Mouse (Mus musculus): Measurements from ENCODE around the gene Ripor2.

The Ripor2 gene

DNA sequence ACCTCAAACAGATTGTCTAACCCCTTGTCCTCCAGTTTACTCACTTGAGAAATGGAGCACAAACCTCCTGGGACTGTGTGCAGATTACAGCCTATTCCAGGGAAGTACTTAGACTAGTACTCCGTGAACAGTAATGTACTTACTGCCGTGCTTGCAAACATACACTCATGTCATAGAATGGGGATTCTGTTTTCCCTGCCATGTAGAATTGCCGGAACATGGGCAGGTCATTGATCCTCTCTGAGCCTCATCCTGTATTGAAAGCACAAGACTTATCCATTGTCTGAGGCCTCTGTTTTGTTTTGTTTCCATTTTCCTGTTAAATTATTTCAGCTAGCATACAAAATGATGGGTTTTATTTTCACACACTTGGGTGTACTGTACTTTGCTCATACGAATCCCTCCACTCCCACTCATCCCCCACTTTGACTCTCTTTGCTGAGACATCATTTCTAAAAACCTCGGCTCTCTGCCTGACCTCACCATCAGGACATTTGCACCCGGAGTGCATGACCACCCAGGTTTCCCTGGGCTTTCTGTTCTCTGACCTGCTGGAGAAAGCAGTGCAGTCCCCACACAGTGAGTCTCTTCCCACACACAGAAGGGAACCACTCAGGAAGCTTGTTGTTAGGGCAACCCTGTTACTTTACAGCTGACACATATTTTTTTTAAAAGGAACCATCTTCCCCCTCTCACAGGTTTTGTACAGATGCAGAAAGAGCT lies 35.2 kb downstream of the Ripor2 start:
- DNase-seq (ENCODE audit: low spot score in 2 of 2): no peak

DNA sequence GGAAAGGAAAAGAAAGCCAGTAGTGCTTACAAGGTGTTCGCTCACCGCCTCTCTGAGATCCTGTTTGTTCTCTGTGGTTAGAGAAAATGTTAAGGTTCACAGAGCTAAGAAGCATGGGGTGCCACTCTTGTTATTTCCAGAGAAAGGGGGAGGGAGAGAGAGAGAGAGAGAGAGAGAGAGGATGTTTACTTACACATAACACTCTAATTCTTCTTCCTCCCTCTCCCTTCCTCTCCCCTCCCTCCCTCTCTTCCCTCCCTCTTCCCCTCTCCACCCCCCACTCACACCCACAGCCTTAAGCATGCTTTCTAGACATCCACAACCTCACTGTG lies 35.8 kb downstream of the Ripor2 start:
- DNase-seq (ENCODE audit: low spot score in 2 of 2): no peak

DNA sequence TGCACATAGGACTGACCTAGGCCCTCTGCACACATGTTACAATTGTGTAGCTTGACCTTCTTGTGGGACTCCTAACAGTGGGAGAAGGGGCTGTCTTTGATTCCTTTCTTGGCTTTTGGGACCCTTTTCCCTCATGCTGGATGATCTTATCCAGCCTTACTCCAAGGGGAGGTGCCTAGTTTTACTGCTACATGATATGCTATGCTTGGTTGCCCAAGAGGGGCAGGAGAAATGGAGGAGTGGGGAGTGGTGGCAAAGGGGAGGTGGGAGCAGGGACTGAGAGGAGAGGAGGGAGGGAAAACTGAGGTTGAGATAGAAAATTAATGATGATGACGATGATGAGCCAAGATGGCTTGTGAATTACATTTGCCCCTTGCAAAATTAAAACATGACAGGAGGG lies 37.7 kb downstream of the Ripor2 start:
- no peak for DNase-seq (ENCODE audit: low spot score in 2 of 2)

DNA sequence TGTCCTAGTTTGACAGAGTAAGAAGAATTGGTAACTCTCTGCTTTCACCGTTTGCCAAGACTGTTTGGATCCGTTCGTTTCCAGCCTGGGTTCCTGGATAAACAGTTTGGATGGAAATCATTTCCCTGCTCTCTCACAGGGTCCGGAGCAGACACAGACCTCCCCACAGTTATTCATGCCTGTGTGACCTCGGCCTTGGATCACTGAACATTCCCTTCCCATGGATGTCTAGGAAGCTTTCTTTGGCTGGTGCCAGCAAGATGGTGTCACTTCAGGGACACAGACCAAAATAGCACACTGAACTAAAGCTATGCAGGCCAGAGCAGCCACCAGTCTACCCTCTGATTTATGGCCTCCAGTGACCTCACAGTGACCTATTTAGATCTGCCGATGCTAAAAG lies 38.5 kb downstream of the Ripor2 start:
- no peak for DNase-seq (ENCODE audit: low spot score in 2 of 2)

DNA sequence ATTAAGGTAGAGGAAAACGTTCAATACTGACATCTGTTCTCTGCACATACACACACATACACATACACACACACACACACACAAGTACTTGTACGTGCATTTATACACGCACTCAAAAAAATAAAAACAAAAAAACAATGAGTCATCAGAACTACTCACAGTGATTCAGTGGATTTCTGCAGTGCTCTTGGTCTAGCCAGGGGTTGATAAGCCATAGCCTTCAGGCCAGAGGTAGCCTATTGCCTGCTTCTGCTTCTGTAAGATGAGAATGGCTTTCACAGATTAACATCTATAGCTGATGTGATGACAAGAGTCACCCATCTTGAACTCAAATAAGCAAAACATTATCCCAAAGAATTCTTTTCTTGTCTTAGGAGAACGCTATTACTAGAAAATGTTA lies 41.6 kb downstream of the Ripor2 start:
- DNase-seq (ENCODE audit: low spot score in 2 of 2): no peak

DNA sequence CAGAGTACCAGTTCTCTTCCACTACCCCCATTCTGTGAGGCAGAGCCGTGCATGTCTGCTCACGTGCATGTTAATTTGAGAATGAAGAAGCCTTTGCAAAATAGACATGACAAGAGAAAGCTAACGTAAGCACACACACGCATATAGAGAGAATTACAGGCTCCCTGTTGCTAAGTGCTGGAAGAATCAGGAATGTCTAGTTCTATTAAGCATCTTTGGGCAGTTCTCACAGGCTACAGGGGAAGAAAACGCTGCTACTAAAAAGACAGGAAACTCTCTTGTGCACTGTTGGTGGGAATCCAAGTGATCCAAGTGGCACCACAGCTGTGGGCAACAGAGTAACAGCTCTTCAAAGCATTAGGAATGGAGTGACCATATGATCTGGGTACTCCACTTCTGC lies 43.1 kb downstream of the Ripor2 start:
- no peak for DNase-seq (ENCODE audit: low spot score in 2 of 2)

DNA sequence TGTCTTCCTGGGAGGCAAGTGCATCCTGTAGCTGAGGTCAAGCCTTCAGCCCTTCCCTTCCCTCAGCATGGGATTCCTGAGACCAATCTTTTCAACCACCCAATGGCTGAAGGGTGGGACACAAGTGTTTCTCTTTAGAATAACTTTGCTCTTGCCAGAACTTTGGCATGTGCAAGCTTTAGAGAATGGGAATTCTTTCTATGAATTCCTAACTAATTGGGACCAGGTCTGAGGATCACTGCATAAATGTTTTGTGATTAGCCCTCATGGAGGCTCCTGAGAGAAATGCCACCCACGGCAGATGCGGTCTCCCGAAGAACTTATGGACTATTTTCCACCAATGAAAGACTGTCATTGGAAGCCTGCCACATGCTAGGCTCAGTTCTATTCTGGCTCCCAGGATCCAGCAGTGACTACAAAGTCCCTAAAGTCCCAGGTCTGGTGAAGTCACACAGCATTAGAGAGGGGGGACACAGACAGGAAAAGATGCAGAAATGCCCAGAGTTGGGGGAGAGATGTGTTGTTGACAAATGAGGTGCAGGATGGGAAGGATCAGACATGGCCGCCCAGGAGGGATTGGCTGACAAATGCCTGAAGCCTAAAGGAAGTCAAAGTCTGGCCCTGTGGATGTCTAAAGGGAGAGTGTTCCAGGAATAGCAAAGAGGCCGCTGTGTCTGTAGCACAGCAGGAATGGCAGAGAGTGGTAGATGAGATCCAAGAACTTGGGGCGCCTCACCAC lies 44.9 kb downstream of the Ripor2 start:
- DNase-seq (ENCODE audit: low spot score in 2 of 2): no peak

DNA sequence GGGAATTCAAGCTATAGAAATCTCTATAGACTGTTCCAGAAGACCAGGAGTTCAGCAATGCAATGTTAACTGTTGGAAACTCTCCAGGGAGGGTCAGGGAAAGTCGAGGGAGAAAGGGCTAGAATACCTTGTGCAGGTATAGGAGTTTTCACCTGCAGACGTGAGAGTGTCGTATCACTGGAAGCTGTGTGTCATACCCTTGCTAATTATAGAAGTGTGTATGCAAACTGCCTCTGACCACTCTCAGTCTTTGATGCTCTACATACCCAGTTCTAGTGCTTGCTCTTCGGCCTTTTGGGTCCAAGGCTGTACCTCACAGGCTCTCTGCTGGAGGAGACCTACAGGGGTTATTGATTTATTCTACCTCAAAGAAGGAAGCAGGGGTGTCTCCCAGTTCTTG lies 46.2 kb downstream of the Ripor2 start:
- no peak for DNase-seq (ENCODE audit: low spot score in 2 of 2)

DNA sequence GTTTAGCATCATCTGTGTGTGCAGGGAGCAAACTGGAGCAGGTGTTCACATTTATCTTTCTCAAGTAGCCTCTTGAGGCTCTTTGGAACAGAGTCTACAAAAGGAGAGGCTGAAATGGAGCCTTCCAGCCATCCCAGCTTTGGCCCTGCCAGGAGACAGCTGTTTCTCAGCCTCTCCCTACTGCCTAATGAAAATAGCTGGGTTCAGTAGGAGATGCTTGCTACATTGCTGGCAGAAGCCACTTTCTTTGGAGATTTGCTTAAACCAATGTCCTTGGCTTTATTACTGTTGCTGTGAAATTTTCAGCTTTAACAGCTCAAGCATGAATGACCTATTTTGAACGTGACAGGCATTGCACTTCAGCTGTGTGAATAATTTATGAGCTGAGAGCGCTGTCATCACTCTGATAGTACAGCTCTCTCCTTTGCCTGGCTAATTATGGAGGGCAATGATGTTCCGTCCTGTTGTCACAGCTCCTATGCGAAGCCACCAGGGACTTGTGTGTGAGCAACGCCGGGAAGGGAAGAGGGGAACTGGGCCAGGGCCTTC lies 47.2 kb downstream of the Ripor2 start:
- no peak for DNase-seq (ENCODE audit: low spot score in 2 of 2)

DNA sequence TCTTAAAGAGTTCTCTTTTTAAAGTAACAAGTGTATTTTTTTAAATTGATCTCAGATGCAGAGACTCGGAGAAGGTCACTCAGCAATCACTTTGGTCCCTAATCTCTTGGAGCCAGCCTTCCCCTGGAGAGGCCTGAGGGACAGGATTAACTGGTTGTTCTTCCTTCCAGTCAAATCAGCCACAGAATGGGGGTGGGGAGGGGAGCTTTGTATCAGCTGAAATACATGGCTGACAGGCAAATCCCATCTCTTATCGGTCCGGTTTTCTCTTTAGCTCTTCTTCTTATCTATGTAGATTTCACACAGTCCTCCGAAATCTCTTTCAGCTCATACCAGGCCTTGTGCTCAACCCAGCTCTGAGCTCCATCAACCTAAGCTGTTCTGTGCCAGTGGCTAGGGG lies 48.4 kb downstream of the Ripor2 start:
- no peak for DNase-seq (ENCODE audit: low spot score in 2 of 2)

DNA sequence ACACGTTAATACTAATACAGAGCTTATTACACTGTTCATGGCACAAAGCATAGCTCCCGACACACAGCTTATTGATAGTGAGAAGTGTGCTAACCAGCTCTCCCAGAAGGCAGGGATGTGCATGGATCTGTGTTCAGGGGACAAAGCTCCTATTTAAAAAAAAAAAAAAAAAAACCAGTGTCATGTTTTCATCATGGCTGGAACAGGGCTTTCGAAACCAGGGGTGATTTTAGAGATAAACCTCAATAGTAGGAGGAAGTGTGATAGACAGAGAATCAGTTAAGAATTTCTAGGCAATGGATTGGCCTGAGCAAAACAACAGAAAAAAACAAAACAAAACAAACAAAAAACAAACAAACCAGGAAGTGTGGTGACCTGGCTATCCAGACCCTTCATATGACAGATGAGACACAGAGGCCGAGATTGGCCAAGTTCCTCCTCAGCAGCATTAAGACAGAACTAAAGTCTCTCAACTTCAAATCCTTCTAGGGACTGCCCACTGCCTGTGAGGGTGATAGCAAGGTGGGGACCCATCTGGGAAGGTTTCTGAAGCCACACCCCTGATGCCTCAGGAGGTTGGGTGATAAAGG lies 51.1 kb downstream of the Ripor2 start:
- no peak for DNase-seq (ENCODE audit: low spot score in 2 of 2)

DNA sequence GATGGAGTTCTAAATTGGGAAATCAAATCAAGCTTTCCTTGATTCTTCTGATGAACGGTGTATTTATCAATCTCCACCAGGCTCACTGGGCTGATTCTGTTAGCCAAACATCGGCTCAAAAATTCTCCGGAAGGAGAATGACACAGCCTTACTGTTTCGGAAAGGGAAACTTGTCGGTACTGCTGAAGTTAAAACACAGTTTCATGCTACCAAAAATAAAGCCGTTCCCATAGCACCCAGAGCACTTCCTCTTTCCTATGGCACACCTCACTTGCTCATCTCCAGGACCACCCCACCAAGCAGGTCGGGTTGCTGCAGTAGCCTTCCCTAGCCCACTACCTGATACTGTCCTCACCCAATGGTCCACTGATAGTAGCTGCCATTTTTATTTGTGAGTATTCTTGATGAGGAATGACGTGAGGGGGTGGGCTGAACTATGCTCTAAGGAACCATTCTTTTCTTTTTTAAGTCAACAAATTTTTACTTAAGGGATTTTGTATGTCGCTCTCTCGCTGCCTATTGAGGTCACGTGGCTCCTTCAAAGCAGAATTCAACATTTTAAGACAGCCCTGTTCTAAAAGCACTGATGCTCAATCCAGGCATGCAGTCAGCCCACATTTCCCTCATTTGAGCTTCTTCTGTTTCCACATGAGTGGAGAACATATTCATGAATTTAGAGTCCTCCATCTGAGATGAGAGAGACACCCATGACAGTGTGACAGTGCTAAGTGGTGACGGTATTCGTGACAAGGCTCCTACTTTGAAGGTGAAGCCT lies 52.5 kb downstream of the Ripor2 start:
- no peak for DNase-seq (ENCODE audit: low spot score in 2 of 2)

DNA sequence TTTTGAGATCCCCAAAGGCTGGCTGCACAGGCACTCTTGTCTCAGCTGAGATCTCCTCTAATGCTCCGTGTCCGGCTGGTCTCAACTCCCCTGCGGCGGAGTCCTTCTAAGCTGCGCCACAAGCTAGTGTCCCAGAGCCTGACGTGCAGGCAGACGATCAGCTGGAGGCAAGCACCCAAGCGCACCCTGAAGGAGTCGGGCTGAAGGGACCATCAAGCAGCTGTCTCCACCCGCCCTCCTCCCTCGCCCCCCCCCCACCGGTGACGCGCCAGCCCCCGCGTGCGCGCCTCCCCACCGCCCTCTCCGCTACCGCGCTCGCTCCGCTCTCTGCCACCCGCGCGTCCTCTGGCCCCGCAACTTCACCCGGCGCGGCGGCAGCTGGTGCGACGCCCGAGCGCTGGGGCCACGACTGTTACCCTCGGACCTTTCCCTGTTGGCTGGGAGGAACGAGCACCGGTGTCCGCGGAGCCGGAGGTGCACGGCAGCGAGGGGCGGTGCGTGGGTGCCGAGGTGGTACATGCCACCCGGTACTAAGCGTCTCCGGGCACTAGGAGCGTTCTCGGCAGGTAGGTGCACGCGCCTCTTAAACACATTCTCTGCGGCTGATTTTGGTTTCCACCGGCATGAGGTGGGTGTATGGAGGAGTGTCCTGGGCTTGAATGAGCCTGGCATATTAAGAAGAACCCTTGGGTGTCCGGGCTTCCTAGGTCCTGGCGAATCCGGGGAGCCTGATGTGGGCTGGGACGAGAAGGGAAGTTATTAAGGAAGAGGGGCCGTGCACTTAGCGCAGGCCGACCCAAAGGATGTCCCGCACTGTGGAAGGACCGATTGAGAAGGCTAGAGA lies 56.6 kb downstream of the Ripor2 start:
- DNase-seq (ENCODE audit: low spot score in 2 of 2): peak in 1 of 2 experiments; percentile 40

DNA sequence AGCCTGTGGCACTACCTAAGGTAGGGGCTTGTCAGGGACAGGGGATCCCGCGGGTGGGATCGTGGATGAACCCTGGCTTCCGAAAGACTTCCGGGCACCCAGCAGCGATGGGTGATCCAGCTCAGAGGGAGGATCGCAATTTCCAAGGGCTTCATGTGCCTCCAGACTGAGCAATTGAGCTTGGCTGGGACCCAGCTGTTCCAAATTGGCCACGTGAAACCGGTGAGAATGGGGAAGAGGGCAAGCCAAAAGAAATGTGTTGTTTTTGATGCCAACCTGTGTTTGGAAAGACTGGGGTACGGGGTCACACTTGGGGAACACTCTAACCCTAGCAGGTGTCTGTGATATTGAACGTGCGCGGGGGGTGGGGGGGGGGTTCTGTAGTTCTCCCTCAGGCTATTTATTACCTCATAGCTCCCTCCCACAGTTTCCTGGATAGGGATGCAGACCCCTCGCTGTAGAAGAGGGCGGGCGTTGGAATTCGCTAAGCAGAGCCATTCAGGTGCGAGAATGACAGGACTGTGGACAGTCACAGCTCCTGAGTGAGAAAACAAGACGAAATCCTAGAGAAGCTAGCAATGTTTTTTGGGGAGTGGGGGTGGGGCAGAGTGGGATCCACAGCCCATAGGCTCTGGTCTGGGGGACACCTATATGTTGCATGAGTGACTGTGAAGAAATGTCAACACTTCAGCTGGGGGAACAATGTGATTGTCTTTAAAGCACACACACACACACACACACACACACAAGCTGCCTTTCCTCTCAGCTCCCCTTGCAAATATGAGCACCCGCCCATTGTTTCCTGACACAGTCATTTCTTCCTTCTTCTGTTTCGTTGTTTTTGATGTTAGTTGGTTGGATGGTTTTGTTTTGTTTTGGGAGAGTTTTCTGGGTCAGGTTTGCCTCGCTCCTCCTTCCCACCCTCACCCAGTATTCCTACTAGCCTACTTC lies 57.5 kb downstream of the Ripor2 start:
- DNase-seq (ENCODE audit: low spot score in 2 of 2): no peak

DNA sequence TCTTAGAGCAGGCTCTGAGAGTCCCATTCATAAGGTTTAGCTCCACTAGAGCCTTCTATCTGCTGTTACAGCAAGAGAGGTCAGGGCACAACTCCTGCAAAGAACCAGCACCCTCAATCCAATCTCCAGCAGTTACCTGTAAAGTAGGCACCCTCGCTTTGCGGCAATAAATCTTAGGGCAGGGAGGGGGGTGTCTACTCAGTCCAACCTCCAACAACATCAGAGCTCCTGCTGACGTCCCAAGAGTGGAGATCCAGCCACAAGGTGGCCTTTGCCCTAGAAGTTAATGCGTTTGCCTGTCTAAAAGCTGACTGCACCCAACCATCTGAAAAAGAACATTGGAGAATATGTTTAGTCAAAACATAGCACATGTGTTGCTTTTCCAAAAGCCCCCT lies 58.2 kb downstream of the Ripor2 start:
- DNase-seq (ENCODE audit: low spot score in 2 of 2): no peak

DNA sequence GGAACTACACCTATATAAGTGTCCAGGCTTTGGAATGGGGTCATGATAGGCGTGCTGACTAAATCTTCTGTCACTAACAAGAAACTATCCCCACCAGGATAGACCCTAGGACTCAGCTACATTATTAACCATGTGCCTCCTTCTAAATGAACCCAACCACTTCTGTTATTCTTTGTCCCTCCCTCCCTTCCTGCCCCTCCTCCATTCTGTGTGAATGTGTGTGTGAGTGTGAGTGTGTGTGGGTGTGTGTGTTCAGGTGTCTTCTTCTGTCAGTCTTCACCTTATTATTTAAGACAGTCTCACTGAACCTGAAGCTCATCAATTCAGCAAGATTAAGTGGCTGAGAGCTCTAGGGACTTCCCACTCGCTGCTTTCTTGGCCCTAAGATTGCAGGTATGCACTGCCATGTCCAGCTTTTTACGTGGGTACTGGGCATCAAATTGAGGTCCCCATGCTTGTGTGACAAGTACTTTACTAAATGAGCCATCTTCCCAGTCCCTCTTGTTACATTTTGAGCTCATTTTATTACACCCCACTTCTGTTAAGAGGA lies 58.9 kb downstream of the Ripor2 start:
- no peak for DNase-seq (ENCODE audit: low spot score in 2 of 2)

DNA sequence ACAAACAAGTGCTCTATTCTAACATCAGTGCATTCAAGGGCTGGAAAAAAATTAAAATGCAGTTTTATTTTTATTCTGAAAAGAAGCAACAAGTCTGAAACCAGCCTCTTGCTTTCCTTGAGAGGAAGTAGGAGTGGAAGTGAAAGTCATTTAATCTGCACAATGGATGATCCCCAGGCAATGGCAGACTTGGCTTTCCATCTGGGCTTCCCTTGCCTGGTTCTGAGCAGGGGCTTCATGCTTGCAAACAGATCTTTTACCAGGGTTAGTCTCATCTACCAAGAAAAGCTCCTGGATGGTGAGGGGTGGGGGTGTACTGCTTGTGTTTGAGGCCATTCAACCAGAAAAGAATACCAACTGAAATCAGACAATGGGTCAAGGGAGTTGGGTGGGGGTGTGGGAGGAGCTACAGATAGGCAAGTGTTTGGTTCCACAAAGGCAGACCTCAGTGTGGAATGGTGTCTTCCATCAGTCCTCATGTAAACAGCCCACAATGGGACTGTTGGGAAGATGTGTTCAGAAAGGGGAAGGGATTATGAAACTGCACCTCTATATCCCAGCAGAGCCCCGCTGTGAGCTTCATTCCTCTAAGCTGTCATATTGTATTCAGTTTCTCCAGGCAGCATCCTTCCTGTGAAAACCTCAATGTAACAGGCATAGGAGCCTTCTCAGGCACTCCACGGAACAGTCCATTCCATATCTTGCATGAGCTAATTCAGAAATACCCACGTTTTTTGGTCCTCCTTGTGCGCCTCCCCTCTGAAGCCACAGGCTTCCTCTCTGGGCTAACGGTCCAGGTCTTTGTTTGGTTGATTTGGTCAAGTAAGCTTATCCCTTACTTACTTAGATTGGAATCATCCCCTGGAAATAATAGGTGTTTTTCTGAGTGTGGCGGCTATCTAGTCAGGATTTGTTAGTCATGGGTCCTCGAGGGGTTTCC lies 59.8 kb downstream of the Ripor2 start:
- DNase-seq (ENCODE audit: low spot score in 2 of 2): no peak

DNA sequence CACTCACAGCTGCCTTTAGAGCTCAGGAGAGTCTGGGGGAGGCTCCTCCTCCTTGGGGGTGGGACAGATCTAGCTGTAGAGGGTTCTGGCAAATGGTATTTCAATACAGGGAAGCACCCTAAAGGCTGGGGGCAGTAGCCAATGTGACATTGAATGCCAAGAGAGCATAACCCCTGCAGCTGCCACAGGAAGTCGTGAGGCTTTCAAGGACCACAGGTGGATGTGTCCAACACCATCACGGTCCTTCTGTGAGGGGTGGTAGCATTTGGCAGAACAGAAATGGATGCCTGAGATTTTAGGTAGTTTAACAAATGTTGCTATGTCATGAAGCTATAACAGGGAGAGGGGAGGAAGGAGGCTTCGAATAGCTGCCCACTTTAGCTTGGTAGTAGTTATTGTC lies 63.2 kb downstream of the Ripor2 start:
- no peak for DNase-seq (ENCODE audit: low spot score in 2 of 2)

DNA sequence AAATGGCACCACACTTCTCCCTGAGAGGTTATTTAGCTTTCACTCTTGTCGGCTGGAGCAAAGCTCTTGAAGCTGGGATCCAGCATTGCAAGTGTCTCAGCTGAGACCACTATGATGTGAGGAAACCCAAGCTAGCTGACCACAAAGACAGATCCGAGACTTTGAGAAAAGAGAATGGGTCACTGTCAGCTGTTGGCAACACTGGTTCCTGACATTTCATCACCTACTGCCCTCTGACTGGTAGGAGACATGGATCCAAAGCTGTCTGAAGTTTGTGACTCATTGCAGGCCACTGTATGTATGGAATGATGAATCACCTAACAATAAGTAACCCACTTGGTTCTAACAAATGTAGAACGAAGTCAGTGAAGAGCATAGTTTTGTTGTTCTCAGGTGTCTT lies 64.3 kb downstream of the Ripor2 start:
- DNase-seq (ENCODE audit: low spot score in 2 of 2): no peak

Data from right cerebral cortex, postnatal 36 days (tissue).